Mouse (Mus musculus): ENCODE results near the gene Tcaf1. TPM values are rescaled to one million over a fixed set of nuclear protein-coding genes. Genes with fewer than 3 reads are reported as not detected.
A peak's percentile ranks its signal among the peaks of the same experiment; 100 is the strongest.

Tcaf1 gene
- polyA plus RNA-seq (2015; fragmentation: Nextera tagmentation; extraction: Ambion mirVana): 47.9 and 52.2 TPM in 2 replicates

DNA sequence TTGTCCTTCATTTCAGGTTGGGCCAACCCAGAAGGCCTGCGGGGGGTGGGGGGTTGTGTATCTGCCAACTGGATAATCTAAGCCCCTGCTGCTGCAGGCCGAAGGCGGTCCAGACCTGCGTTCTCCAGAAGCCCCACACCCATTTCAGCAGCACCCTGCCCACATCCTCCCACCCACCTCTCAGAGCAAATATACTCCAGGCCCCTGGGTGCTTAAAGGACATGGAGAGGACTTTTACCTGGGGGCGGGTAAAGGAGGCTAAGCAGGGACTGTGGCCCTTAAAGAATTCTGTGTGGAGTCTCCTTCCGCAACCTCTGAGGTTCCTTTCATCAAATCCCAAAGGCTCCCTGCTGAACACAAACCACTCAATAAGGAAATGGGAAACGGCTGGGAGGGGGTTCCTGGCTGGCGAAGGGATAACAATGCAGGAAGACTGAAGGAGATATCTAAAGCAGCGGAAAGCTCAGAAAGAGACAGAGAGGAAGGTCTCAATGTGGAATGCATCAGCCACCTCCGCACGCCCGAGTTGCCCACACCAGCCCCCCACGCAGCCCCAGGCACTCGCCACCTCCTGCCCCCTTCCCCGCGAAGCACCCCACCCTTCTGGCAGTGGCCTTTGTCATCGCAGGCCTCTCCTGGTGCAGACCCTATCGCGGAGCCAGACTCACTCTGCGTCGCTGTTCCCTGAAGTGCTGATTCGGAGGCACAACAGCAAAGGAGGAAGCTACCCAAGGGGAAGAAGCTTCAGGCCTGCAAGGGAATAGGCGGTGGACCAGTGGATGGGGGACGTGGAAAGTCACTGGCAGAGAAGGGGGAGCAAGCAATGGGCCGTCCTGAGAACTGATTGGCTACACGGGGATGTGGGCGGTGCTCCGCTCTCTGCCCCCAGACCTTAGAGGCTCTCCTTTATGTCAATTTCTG, at the start of gene Tcaf1:
TSS of gene Tcaf1 (minus strand) at position 798 of the 921 bp plus-strand sequence.
- Histone ChIP-seq H3K4me1 (peaks cover 16% of the 10 kb centered on the region), H3K9me3 (no peaks in the 10 kb centered on the region), H3K4me3 (peak within 1 kb of the TSS; percentile 87), H3K36me3 (no peaks in the 10 kb centered on the region), H3K9ac (peak within 1 kb of the TSS; percentile 92), H3K27ac (replicated peaks) (peak within 1 kb of the TSS; percentile 92), H3K4me2 (peak within 1 kb of the TSS; percentile 84), H3K27me3 (replicated peaks) (no peaks in the 10 kb centered on the region)
- ATAC-seq (ENCODE audit: extremely low read depth, insufficient number of reproducible peaks, low FRiP score, low TSS enrichment): peak; percentile 95
- WGBS: under 1% methylated on average over 28 of the region's 28 CpGs

DNA sequence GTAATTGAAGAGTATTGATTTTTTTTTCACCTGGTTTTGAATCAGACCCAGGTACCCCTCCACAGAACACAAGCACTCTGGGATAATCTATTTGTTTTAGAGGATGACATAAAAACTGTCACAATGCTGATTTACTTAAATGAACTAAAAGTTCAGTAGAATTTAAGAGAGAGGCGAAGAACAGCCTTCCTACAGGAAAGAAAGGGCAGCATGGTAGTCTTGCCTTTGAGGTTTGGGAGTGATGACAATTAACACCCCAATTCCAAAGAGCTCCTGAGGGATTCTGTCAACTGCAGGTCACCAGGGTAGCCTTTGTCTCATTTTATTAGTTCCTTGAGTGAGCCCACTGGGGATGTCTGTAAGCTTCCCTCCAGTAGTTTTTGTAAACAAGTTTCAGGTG, 46.2 kb upstream of the Tcaf1 start, which contains the start of gene Olfr38:
TSS of gene Olfr38 (plus strand) at position 301 of the 400 bp plus-strand sequence.
- no peak for ATAC-seq (ENCODE audit: extremely low read depth, insufficient number of reproducible peaks, low FRiP score, low TSS enrichment)
- Histone ChIP-seq H3K4me2 (no peak within 1 kb of the TSS), H3K36me3 (no peaks in the 10 kb centered on the region), H3K4me3 (no peak within 1 kb of the TSS), H3K4me1 (no peaks in the 10 kb centered on the region), H3K9ac (no peak within 1 kb of the TSS), H3K9me3 (no peaks in the 10 kb centered on the region), H3K27me3 (replicated peaks) (no peaks in the 10 kb centered on the region), H3K27ac (replicated peaks) (no peak within 1 kb of the TSS)
- WGBS: 64% methylated on average over 1 of the region's 1 CpGs

DNA sequence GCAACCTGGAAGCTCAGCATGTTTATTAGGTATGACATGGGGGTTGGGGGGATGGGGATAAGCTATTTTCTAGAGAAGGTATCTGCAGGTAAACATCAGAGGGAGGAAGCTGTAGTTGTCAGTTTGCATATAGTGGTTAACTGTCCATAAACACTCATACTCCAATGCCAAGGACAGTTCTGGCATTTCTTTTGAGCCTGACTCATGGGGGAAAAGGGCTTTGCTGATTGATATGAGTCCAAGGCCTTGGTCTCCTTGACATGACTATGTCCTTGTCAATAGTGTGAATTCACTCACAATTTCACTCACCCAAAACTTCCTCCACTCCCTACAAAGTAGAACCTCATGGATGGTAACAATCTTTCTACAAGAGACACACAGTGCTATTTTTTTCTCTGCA, 38.0 kb upstream of the Tcaf1 start:
- ATAC-seq (ENCODE audit: extremely low read depth, insufficient number of reproducible peaks, low FRiP score, low TSS enrichment): no peak
- H3K9me3 ChIP-seq: no peaks in the 10 kb centered on the region
- H3K9ac ChIP-seq: no peak overlapping the region
- H3K4me2 ChIP-seq: no peak overlapping the region
- no peaks in the 10 kb centered on the region for H3K36me3 ChIP-seq
- no peaks in the 10 kb centered on the region for H3K27me3 ChIP-seq (replicated peaks)
- no peak overlapping the region for H3K4me3 ChIP-seq
- no peak overlapping the region for H3K27ac ChIP-seq (replicated peaks)
- H3K4me1 ChIP-seq: no peaks in the 10 kb centered on the region

DNA sequence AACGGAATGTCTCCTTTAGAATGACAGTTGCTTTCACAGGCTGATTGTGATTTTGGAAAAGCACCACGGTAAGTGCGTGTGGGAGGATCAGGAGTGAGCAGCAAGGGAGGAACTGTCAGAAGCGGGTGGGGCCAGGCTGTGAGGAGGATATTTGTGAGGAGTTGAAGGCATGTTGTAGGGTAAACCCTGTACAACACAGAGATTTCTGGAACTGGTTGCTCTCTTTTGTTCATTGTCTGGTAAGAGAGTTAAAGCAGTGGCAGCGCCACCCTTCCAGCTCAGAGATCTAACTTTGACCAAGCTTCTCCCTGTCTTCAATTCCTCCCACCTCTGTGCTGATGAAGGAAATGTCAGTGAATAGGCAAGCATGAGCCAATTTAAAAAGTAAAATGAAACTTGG, 32.4 kb upstream of the Tcaf1 start:
- Histone ChIP-seq H3K9ac (no peak overlapping the region), H3K27me3 (replicated peaks) (no peaks in the 10 kb centered on the region), H3K4me1 (no peaks in the 10 kb centered on the region), H3K4me3 (no peak overlapping the region), H3K36me3 (no peaks in the 10 kb centered on the region), H3K9me3 (no peaks in the 10 kb centered on the region), H3K27ac (replicated peaks) (no peak overlapping the region), H3K4me2 (no peak overlapping the region)
- no peak for ATAC-seq (ENCODE audit: extremely low read depth, insufficient number of reproducible peaks, low FRiP score, low TSS enrichment)
- 61% methylated on average over 5 of the region's 5 CpGs for WGBS

GRCm38 (mm10) chr6:42739071-42739470, 29.2 kb upstream of the Tcaf1 start, which contains the start of gene Olfr453:
Olfr453 (plus strand) TSS chr6:42739371.
- H3K27ac ChIP-seq (replicated peaks): no peak within 1 kb of the TSS
- no peak for ATAC-seq (ENCODE audit: extremely low read depth, insufficient number of reproducible peaks, low FRiP score, low TSS enrichment)

GRCm38 (mm10) chr6:42717973-42718372, 8.1 kb upstream of the Tcaf1 start:
- H3K9me3 ChIP-seq: no peaks in the 10 kb centered on the region
- H3K9ac ChIP-seq: no peak overlapping the region
- no peaks in the 10 kb centered on the region for H3K27me3 ChIP-seq (replicated peaks)
- no peak overlapping the region for H3K4me2 ChIP-seq
- no peaks in the 10 kb centered on the region; the same call in 1 of the 2 replicates for H3K4me1 ChIP-seq
- H3K27ac ChIP-seq (replicated peaks): no peak overlapping the region
- H3K4me3 ChIP-seq: no peak overlapping the region
- no peak for ATAC-seq (ENCODE audit: extremely low read depth, insufficient number of reproducible peaks, low FRiP score, low TSS enrichment)
- no peaks in the 10 kb centered on the region for H3K36me3 ChIP-seq

More at GRCm38 (mm10) chr6:42739071-42739470, 29.2 kb upstream of the Tcaf1 start, which contains the start of gene Olfr453:
- no peak within 1 kb of the TSS for H3K9ac ChIP-seq
- H3K4me1 ChIP-seq: no peaks in the 10 kb centered on the region
- H3K36me3 ChIP-seq: no peaks in the 10 kb centered on the region
- WGBS: 90% methylated on average over 1 of the region's 1 CpGs
- no peaks in the 10 kb centered on the region for H3K9me3 ChIP-seq
- H3K27me3 ChIP-seq (replicated peaks): no peaks in the 10 kb centered on the region
- no peak within 1 kb of the TSS for H3K4me3 ChIP-seq
- H3K4me2 ChIP-seq: no peak within 1 kb of the TSS

GRCm38 (mm10) chr6:42714668-42715067, 4.8 kb upstream of the Tcaf1 start:
- Histone ChIP-seq H3K36me3 (no peaks in the 10 kb centered on the region), H3K4me2 (no peak overlapping the region), H3K27me3 (replicated peaks) (no peaks in the 10 kb centered on the region), H3K9me3 (no peaks in the 10 kb centered on the region), H3K4me1 (no peaks in the 10 kb centered on the region; the same call in 1 of the 2 replicates), H3K4me3 (no peak overlapping the region), H3K27ac (replicated peaks) (no peak overlapping the region), H3K9ac (no peak overlapping the region)
- ATAC-seq (ENCODE audit: extremely low read depth, insufficient number of reproducible peaks, low FRiP score, low TSS enrichment): no peak
- WGBS: 26% methylated on average over 8 of the region's 8 CpGs

GRCm38 (mm10) chr6:42692517-42693190, 17.2 kb downstream of the Tcaf1 start:
- Histone ChIP-seq H3K27me3 (replicated peaks) (no peaks in the 10 kb centered on the region), H3K4me1 (peaks cover 14% of the 10 kb centered on the region), H3K9me3 (no peaks in the 10 kb centered on the region), H3K27ac (replicated peaks) (peak overlapping the region; percentile 96), H3K4me3 (peak overlapping the region; percentile 78), H3K9ac (peak overlapping the region; percentile 90), H3K4me2 (peak overlapping the region; percentile 89), H3K36me3 (peaks cover 27% of the 10 kb centered on the region)
- WGBS: under 1% methylated on average over 32 of the region's 32 CpGs
- peak; percentile 81; the same call in 1 of the 2 replicates for ATAC-seq (ENCODE audit: extremely low read depth, insufficient number of reproducible peaks, low FRiP score, low TSS enrichment)

- Histone ChIP-seq H3K9ac (peak overlapping the region; percentile 90), H3K4me1 (peaks cover 14% of the 10 kb centered on the region), H3K27me3 (replicated peaks) (no peaks in the 10 kb centered on the region), H3K9me3 (no peaks in the 10 kb centered on the region), H3K27ac (replicated peaks) (peak overlapping the region; percentile 96), H3K36me3 (peaks cover 27% of the 10 kb centered on the region), H3K4me2 (peak overlapping the region; percentile 89), H3K4me3 (peak overlapping the region; percentile 78)
- 1% methylated on average over 10 of the region's 10 CpGs for WGBS
- ATAC-seq (ENCODE audit: extremely low read depth, insufficient number of reproducible peaks, low FRiP score, low TSS enrichment): peak; percentile 66; the same call in 1 of the 2 replicates
These were observed 17.8 kb downstream of the Tcaf1 start for GRCm38 (mm10) chr6:42692154-42692516.

- no peak for ATAC-seq (ENCODE audit: extremely low read depth, insufficient number of reproducible peaks, low FRiP score, low TSS enrichment)
- no peak overlapping the region for H3K27ac ChIP-seq (replicated peaks)
These were observed 20.1 kb downstream of the Tcaf1 start for GRCm38 (mm10) chr6:42689761-42690160.

DNA sequence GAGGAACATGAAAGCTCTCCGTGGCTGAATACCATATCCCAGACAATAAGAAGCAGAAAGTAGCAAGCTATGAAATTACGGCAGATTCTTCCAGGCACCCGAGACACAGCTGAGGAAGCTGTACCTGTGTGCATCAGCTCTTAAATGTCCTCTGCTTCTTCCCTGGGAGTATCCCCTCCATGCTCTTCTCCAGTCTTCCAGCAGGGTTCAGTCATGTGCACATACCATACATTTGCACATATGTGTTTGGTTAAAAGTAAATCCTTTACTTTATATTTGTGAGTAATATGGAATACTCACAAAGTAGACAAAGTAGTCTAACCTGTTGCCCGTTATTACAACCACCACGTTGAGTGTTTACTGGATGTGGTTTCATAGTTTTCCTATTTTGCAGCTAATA, 22.0 kb downstream of the Tcaf1 start:
- Histone ChIP-seq H3K27ac (replicated peaks) (no peak overlapping the region), H3K4me3 (no peak overlapping the region), H3K9ac (no peak overlapping the region), H3K27me3 (replicated peaks) (no peaks in the 10 kb centered on the region), H3K9me3 (no peaks in the 10 kb centered on the region), H3K36me3 (peaks cover 49% of the 10 kb centered on the region), H3K4me2 (no peak overlapping the region), H3K4me1 (peaks cover 9% of the 10 kb centered on the region)
- no peak for ATAC-seq (ENCODE audit: extremely low read depth, insufficient number of reproducible peaks, low FRiP score, low TSS enrichment)
- 78% methylated on average over 5 of the region's 5 CpGs for WGBS

More at GRCm38 (mm10) chr6:42689761-42690160, 20.1 kb downstream of the Tcaf1 start:
- Histone ChIP-seq H3K4me3 (no peak overlapping the region), H3K36me3 (peaks cover 36% of the 10 kb centered on the region), H3K27me3 (replicated peaks) (no peaks in the 10 kb centered on the region), H3K9ac (no peak overlapping the region), H3K9me3 (no peaks in the 10 kb centered on the region), H3K4me1 (peaks cover 14% of the 10 kb centered on the region), H3K4me2 (no peak overlapping the region)
